27 mouse cellular contexts compared by ENCODE assay signal in genomic region chr12:105739656-105740055, GRCm38 (mm10). TPM values are rescaled to one million over a fixed set of nuclear protein-coding genes. Genes with fewer than 3 reads are reported as not detected.
DNase-seq lines count a peak whose midpoint lies in the region; ATAC-seq lines count a peak whose summit lies in the region.
"Had no signal": no experiment of that assay in that cellular context is flagged by ENCODE, and none has a peak within 500 bp of the region (broad histone marks: within the 10 kb centered on the region; RNA-seq: fewer than 3 reads in every experiment).

No protein-coding gene starts in this region.

- no peaks in the 10 kb centered on the region for H3K9me3 ChIP-seq in kidney, embryonic 14.5 days (ENCODE audit: control insufficient read depth, low read length)
- H3K9me3 ChIP-seq: embryonic facial prominence, embryonic 12.5 days; embryonic facial prominence, embryonic 15.5 days; forebrain, embryonic 12.5 days; forebrain, embryonic 15.5 days; heart, embryonic 10.5 days; heart, embryonic 13.5 days had no signal

- H3K27ac ChIP-seq in kidney, embryonic 14.5 days (ENCODE audit: low read depth, low read length) = no peak overlapping the region
- H3K27ac ChIP-seq: embryonic facial prominence, embryonic 12.5 days; embryonic facial prominence, embryonic 15.5 days; forebrain, embryonic 12.5 days; forebrain, embryonic 15.5 days; heart, embryonic 13.5 days; hindbrain, embryonic 14.5 days; hindbrain, postnatal 0 days had no signal

- DNase-seq in kidney, adult 18-20 months = peak; percentile 64
- peak; percentile 53 to 75 for DNase-seq in kidney, adult 8-10 months
- DNase-seq in kidney, adult 9 months = peak; percentile 80
- DNase-seq in kidney, postnatal 25 days = peak; percentile 68 to 72
- no peak for DNase-seq in left cerebral cortex, adult 11 months (ENCODE audit: low spot score)
- no peak for DNase-seq in thymus, postnatal 25 days
- DNase-seq: adrenal gland, adult 2 months; adrenal gland, postnatal 14 days; cerebellum, adult 11 months; cerebellum, adult 2 months; cerebellum, adult 9-11 months; cerebellum, postnatal 25 days; gastrocnemius, postnatal 10 days; gastrocnemius, postnatal 36 days; heart, adult 18-20 months; heart, postnatal 14 days; heart, postnatal 4 days had no signal

- 83% methylated on average over 8 of the region's 8 CpGs for WGBS in kidney, embryonic 14.5 days

- no peaks in the 10 kb centered on the region for H3K27me3 ChIP-seq in kidney, embryonic 14.5 days (ENCODE audit: control insufficient read depth, insufficient read depth, low read length)
- H3K27me3 ChIP-seq: embryonic facial prominence, embryonic 12.5 days; embryonic facial prominence, embryonic 15.5 days; forebrain, embryonic 12.5 days; forebrain, embryonic 15.5 days; heart, embryonic 13.5 days had no signal

- no peak overlapping the region for H3K9ac ChIP-seq in kidney, embryonic 14.5 days (ENCODE audit: low read depth, low read length)
- H3K9ac ChIP-seq: embryonic facial prominence, embryonic 12.5 days; embryonic facial prominence, embryonic 15.5 days; forebrain, embryonic 12.5 days; forebrain, embryonic 15.5 days; heart, embryonic 13.5 days; hindbrain, embryonic 14.5 days had no signal

- H3K4me3 ChIP-seq in kidney, embryonic 14.5 days (ENCODE audit: low read length) = no peak overlapping the region
- H3K4me3 ChIP-seq: embryonic facial prominence, embryonic 12.5 days; embryonic facial prominence, embryonic 15.5 days; forebrain, embryonic 12.5 days; forebrain, embryonic 15.5 days; heart, embryonic 10.5 days; heart, embryonic 13.5 days had no signal

- H3K4me2 ChIP-seq in kidney, embryonic 14.5 days (replicated peaks; ENCODE audit: low read depth, low read length) = no peak overlapping the region
- H3K4me2 ChIP-seq: embryonic facial prominence, embryonic 12.5 days; embryonic facial prominence, embryonic 15.5 days; forebrain, embryonic 12.5 days; forebrain, embryonic 15.5 days; heart, embryonic 13.5 days; hindbrain, embryonic 14.5 days had no signal

- H3K4me1 ChIP-seq in kidney, embryonic 14.5 days (ENCODE audit: control insufficient read depth, insufficient read depth, low read length) = no peaks in the 10 kb centered on the region
- H3K4me1 ChIP-seq: embryonic facial prominence, embryonic 12.5 days; embryonic facial prominence, embryonic 15.5 days; forebrain, embryonic 12.5 days; forebrain, embryonic 15.5 days; heart, embryonic 13.5 days had no signal

- no peaks in the 10 kb centered on the region for H3K36me3 ChIP-seq in kidney, embryonic 14.5 days (ENCODE audit: control insufficient read depth, insufficient read depth, low read length)
- H3K36me3 ChIP-seq: embryonic facial prominence, embryonic 12.5 days; embryonic facial prominence, embryonic 15.5 days; forebrain, embryonic 12.5 days; forebrain, embryonic 15.5 days; heart, embryonic 10.5 days; heart, embryonic 13.5 days had no signal

- no peak for ATAC-seq in kidney, embryonic 14.5 days (ENCODE audit: low FRiP score, low TSS enrichment)
- ATAC-seq: CD4-positive, CD25-positive, alpha-beta regulatory T cell, adult 4 months; forebrain, embryonic 15.5 days; hindbrain, postnatal 0 days had no signal

RNA-seq across cellular contexts. Expression of gene Ak7, which starts 33.9 kb away (rescaled TPM):
- polyA plus RNA-seq in kidney, embryonic 14.5 days (2014; fragmentation: Nextera tagmentation; extraction: Ambion mirVana) = 0.11 TPM in 1 of 2 replicates, not detected in the other

RNA-seq across cellular contexts. Expression of gene Papola, which starts 44.8 kb away (rescaled TPM):
- 181 and 197 TPM in 2 replicates for polyA plus RNA-seq in kidney, embryonic 14.5 days (2014; fragmentation: Nextera tagmentation; extraction: Ambion mirVana)

RNA-seq across cellular contexts. Expression of gene Atg2b, which starts 54.6 kb away (rescaled TPM):
- polyA plus RNA-seq in kidney, embryonic 14.5 days (2014; fragmentation: Nextera tagmentation; extraction: Ambion mirVana) = 9.5 and 17.2 TPM in 2 replicates

RNA-seq across cellular contexts. Expression of gene Gskip, which starts 55.0 kb away (rescaled TPM):
- polyA plus RNA-seq in kidney, embryonic 14.5 days (2014; fragmentation: Nextera tagmentation; extraction: Ambion mirVana) = 28.1 and 29.6 TPM in 2 replicates

Comparison
In these comparisons a context has a peak if more than half of its experiments do, and no peak if none do; other contexts are left out.
1. DNase-seq: peak in kidney, adult 18-20 months (single experiment), kidney, adult 8-10 months (2 of 2), kidney, adult 9 months (single experiment) and kidney, postnatal 25 days (2 of 2); none in left cerebral cortex, adult 11 months (single experiment) and thymus, postnatal 25 days (single experiment).